Mouse (Mus musculus): ENCODE measurements around the gene Wwc2.

The Wwc2 gene

DNA sequence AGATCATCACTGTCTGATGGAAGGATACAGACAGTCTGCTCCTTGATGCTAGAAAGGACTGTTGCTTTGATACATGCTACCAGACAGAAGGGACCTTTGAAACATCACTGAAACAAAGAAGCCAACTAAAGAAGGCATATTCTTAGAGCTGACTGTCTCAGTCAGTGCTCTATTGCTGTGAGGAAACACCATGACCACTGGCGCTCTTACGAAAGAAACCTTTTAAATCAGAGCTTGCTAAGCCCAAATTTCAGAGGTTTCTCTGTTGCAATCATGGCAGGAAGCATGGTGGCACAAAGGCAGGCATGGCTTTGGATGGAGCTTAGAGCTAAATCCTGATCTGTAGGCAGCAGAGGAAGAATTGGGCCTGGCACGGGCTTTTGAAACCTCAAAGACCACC is 98.3 kb downstream of the Wwc2 start:
- no peak for DNase-seq

DNA sequence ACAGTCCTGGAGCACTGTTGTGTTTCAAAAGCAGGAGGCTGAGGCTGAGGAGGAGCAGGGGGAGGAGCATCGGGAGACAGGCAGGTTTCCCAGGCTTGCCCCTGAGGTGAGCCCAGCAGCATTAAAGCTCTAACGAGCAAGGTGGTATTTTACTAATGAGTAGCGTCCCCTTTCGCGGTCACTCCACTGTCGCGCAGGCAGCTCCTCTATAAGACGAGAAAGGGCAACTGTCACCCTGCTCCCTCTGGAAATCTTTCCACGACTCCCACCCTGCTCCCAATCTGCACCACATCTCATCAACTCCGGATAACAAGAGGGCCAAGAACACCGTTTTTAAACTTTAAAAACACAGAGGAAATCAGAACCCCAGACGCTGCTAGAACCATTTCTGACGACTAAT is 99.1 kb downstream of the Wwc2 start:
- no peak for DNase-seq

DNA sequence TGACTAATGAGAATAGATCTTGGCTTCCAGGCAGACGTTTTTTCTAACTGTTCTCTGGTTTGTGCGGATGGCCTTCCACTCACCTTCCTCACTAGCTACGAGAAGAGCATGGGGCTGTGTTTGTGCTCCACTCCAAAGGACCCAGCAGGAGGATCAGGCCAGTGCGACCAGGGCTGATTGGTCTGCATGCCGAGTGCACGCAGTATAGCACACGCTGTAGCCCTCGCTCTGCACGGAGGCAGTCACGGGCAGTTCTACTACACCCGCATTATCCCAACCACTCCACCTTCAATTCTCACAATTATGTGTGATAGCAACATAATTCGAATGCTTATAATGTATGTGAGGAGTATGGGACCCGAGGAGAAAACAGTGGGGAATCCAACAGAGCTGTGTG is 99.9 kb downstream of the Wwc2 start:
- DNase-seq: no peak

DNA sequence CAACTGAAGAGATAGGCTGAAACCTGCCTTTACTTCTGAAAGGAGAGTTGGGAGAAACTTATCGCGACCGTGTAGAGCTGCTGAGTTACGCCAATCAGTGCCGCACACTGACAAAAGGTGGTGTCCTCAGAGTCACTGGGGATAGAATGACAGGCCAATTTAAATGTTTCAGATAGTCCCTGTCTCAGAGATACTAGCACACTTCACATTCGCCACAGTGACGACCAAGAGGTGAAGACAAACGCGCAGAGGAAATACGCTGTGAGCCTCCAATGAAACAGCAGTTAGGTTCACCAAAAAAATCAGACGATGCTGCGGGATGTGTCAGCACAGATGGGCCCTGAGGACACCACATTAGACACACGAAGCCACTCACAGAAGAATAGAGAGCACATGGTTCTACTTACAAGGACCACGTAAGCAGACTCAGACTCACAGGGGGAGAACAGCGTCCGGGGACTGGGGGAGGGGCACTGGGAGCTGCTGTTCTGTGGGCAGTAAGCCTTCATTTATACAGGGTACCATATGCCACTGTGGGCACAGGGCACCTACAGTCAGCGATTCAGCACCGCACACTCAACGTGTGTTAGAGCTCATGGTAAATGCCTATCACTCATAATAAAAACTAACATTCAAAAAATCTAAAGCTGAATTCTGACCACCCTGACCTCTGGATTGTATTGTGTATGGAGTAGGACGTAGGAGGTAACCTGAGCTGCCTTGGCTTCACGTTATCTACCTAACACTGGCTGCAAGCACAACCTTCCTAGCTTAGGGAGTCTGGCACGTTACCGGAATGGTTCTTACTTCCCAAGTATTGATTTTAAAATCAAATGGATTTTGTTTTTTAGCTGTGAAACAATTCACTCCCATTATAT is 100.5 kb downstream of the Wwc2 start:
- no peak for DNase-seq

DNA sequence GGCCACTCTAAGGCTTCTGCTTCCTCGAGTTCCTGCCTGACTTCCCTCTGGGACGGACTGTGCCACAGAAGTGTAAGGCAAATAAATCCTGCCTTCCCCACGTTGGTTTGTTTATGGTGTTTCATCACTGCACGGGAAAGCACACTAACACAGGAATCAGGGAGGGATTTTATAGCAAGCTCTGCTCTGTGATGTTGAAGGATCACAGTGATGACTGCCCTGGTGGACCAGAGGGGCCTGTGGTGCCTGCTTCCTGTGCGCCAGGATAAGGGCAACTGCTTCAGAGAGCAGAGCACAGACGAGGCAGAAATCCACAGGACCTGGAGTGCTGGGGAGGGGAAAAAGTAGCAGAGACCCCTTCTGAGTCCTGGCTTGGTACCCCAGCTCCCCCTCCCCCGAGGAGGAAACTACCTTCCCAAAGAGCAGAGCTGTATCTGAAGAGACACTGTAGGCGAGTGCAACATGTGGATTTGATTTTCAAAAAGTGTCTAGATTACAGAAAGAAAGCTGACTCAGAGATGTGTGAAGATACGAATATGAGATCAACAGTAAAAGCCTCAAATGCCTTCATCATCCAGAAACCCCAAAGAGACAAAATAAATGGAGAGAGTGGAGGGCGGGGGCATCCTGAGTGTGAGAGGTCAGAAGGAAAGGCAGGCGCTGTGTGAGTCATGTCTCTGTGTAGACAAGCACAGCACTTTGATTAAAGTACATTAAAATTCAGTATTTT is 101.7 kb downstream of the Wwc2 start:
- no peak for DNase-seq

DNA sequence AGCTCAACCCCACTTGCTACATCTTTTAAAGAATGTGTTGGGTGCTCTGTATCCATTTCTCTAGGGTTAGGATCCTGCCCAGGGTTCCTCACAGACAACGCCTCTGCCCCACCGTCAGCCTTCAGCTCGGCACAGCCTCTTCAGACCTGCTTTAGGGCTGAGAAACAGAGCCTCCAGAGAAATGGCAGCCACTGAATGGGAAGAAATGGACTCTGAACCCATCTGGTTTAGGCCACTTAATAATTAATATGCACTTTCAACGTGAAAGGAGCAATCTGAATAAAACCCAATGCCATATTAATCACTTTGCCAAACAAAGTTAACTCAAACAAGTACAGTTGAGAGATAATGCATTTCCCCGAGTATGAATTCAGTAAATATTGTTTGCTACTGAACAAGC is 106.4 kb downstream of the Wwc2 start:
- DNase-seq: no peak

DNA sequence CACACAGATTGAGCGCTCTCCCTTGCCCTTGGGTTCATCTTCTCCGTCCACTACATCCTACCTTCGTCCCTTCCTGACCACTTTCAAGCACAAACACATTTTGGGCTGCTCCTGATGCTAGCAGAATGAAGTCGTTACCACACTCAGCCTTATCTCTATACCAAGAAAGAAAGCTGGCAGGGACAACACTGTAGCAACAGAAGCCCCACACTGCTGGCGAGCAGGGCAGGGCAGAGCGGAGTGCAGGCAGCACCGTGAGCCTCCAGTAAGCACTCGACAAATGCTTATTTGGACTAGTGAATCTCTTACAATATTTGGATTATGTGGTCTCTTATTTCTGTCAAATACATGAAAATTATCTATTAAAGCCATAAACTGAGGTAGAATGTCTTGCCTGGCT is 107.0 kb downstream of the Wwc2 start:
- no peak for DNase-seq

DNA sequence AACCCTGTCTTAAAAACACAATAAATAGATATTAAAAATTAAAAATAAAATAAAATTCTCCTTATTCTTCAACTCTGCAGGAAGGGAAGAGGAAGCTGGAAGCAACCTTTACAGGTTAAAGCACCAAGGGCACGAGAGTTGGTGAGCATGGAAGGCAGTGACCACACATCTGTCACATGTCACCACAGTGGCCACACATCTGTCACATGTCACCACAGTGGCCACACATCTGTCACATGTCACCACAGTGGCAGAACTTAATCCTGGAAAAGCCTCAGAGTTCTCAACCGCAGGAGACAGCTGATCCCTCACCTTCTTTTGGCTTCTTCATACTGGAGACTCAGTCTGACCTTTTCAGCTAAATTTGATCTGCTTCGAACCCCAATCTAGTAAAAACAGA is 112.2 kb downstream of the Wwc2 start:
- DNase-seq: no peak

DNA sequence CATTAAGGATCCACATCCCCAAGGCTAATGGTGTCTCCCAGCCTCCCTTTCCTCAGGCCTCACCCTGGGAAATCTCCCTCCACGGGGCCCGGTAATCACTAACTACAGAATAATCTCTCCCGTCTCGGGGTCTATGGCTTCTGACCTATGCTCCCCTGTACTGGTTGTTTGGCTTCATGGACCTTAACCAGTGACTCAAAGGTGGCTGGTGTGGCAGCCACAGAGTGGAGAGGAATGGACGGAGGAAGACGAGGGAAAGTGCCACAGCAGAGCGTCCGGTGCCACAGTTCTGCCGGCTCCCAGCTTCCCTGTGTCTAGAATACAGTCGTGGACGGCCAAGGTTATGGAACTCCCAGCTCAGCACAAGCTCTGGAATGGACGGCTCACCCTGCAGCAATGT is 114.9 kb downstream of the Wwc2 start:
- DNase-seq: no peak

DNA sequence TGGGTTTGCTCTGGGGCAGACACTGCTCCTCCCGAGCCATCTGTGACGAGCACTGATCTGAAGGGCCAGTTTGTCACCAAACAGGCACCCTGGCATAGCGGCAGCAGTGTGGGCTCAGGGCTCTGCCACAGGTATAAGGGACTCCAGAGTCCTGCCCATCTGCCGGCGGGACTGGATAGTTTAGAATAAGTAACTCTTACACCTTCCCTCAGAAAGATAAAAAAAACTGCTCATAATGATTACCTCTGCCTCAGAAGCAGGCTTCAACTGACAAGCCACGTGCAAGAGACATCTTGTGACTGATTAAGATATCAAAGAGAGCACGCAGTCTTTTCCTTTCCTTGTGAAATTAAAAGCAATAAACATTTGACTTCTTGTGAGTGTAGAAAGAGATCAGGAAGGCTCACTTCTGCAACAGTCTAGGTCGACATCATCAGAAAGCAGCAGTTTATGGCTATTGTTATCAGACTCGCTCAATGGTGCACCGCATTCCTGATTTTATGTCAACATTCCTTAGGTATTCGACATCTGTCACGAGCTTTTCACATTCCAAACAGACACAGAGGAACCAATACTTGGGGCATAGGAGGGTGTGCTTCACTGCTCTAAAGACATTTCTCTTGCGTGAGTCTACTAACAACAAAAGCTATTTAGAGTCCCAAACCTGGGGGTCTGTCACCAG is 116.1 kb downstream of the Wwc2 start:
- DNase-seq: no peak

DNA sequence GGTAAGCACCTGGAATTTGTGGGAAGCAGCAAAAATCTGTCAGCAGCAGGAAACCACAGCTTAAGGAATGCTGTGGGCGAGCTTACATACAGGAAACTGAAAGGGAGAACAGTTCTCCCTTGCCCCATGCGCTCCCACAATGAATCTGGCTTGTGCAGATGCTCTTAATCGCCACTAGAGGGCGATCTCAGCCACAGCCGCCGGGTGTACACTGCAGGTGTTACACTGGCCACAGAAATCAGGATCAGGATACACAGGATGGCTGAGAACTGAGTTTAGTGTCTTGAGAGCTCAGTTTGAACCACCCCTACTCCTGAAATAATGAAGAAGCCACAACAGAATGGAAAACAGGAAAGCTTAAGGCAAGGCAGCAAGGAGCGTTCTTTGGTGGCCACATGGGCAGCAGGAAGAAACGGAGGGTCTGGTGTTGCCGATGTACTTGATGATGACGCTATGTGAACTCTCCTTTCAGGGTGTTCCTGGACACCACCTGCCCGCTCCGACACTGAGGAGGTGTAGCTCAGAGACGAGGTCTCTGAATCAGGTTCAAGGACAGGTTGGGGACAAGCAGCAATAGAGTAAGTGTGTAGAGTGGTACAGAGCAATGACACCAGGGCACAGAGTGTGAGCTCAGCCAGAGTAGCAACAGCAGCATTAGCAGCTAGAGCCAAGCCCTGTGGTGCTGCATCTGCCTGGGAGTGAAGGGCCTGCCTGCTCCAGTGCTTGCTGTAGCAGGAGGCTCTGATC is 118.2 kb downstream of the Wwc2 start:
- DNase-seq: peak; percentile 56

DNA sequence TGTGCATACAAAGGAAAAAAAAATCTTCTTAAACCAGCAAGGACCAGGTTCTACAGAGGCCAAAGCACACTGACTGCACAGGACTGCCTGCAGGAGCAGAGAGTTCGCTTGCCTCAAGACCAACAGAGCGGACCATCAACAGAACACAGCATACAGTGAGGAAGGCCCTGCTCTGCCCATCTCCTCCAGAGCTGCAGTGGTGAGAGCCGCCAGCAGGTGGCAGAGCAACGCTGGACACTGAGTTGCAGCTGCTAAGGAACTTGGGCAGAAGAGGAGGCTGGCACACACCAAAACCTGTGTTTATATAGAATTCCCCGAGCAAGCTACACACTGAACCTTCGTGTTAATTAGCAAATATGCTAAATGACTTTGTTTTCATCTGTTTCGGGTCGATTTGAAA is 123.7 kb downstream of the Wwc2 start:
- DNase-seq: peak; percentile 93

DNA sequence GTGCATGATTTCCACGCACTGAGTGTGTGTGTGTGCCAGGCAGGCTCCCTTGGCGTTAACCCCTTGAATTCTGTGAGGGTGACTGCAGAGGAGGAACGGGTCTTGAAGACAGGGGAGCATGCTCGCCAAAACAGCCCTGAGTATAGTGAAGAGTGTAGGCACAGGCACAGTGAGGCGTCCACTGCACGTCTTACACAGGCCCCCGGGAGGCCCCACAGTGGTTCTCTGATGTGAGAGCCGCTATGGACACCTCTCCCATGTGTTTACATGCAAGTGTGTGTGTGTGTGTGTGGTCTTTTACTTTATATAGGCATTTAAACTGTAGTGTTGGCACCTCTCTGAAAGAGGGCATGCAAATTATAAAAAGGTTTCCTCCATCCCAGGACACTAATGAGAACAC is 124.2 kb downstream of the Wwc2 start:
- no peak for DNase-seq

DNA sequence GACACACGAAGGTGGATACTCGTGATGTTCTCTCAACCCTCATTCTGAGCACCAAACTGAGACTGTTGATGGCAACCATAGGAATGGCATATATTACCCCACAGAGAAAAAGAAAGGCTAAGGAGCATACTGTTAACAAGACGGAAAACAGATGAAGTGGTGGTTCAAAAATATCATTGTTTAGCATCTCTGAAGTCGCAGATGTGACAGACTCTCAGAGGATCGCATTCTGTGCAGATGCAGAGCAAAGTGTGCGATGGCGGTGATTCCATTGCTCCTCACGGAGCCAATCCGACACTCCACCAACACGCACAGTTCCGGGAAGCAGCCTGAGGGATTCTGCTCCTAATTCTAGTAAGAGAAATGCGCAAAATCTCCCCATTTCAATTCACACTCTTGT is 131.5 kb downstream of the Wwc2 start:
- DNase-seq: no peak

DNA sequence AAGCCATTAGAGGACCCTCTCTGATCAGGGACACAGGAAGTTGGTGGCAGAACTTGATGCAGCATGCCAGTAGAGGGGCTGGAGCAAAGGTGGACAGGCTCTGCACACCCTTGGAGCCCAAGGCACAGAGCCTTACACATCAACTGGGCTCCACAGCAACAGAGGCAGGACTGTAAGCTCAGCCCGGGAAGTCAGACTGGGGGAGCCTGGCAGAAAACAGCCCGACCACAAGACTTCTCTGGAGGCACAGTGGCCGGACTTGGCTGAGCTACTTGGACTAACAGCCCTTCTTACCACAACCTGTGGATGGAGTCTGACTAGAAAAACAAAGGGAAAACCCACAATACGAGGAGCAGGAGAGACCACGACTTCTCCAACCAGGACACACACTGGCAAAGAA is 137.4 kb downstream of the Wwc2 start:
- DNase-seq: no peak

DNA sequence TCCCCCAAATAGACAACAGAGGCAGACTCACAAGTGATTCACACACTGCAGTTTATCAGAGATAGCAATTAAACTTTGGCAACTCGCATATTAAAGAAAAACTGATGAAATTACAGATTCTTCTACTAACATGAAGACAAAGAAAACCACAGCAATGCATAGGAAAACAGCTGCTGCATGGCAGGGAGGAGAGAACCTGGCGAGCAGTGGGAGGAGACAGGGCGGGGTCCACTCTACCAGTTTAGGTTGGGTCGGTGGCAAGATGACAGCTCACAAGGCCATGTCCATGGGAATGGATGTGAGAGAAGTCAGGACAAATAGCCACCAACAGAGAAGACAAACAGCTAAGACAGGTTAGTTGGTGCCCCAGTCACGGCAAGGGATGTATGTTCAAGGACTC is 138.0 kb downstream of the Wwc2 start:
- no peak for DNase-seq

DNA sequence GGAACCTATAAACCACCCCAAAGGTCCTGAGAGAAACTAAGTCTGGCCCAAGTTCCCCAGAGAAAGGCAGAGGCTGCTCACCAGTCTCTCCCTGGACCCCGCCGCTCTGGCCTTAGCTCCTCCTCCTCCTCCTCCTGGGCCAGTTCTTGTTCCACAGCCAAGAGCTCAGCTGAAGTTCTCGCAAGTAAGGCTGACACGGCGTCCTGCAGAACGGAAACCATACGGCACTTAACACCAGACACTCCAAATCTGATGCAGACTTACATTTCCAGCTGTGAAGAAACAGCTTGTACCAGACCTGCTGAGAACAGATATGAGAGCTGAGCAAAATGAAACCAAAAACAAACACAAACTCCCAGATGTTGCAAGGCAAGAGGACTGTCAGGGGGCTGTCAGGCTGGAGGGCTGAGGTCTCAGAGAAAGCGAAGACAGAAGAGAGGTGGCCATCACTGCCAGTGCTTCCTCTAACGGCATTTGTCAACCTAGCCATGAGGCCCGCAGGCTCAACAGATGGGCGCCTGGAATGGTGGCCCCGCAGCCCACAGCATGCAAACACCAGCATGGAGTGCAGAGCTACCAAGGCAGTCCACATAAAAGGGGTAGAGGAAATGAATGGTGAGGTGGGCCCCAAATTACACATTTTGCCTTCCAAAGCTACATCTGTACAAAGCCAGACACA is 138.8 kb downstream of the Wwc2 start:
- peak; percentile 75 for DNase-seq

DNA sequence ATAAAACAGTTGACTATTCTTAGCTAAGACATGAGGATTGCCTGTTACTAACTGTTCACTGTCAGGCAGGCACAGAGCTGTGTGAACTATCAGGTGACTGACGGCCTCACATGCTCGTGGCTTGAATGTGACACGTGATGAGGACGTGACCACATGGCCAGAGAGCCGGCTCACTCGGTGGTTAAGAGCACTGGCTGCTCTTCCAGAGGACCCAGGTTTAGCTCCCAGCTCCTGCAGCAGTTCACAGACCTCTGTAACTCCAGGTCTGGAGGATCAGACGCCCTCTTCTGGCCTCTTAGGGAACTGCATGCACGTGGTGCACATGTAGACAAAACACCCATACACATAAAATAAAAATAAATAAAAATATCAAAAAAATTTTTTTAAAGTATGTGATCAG is 140.9 kb downstream of the Wwc2 start:
- peak; percentile 39 for DNase-seq

DNA sequence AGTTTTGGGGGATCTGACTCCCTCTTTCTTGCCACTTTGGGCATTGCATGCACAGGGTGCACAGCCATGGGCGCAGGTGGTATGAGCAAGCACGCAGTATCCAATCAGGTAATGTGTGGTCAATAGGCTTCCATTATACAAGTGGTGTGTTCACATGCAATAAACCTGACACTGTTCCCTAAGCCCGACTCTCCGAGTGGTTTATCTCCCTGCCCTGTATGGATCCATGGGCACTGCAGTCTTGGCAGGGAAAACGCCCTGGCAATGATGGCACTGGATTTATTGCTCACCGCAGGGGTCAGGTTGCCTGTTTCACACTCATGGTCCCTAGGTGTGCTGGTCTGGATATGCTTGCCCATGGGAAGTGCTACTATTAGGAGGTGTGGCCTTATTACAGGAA is 142.8 kb downstream of the Wwc2 start:
- DNase-seq: no peak

DNA sequence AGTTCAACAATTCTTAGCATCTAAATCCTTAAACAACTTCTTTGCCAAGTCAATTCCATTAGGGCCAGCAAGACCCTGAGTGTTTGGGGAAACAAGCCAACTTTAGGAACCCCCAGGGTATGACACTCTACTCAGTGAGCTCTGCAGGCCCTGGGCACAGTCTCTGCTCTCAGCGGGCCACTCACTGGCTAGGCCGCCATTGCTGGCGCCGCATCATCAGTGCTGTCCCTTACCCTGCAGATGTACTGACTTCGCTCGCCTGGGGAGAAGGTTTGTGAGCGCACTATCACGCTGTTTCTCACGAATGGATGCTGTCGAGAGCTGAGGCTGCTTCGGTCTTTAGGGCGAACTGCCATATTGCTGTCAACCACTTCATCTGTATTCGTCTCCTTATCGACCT is 143.6 kb downstream of the Wwc2 start:
- DNase-seq: no peak

DNA sequence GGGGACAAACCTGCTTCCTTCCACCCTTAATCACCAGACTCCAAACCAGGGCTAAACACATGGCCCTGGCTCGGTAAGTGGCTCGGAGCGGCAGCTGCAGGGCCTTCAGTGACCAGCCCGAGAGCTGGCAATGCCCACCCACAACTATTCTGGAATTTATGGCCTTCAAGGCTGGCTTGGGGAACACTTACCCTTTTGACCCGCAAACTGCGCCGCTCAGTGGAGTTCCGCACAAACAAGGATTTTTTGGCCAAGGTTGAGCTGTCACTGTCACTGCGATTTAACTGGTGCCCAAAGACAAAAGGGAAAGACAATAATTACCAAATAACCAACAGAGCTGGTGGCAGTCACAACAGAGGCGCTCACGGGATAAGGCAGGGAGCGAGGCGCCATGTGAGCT is 144.8 kb downstream of the Wwc2 start:
- no peak for DNase-seq

DNA sequence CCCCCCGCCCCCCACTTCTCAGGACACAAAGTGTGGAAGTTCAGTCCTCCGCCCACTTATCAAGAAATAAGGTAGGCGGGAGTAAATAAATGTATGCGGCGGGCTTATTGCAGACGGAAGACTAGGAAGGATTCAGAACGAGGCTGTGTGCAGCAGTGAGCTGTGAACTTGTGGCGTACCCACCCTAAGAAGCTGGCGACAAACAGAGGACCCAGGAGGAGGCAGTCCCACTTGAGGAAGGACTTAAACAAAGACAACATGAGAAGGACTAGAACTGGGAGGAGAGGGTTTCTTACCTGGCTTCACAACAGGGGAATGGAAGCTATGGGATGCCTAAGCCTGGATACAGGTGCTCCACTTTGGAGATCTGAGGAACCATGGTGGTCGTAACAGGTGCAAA is 147.1 kb downstream of the Wwc2 start:
- no peak for DNase-seq

DNA sequence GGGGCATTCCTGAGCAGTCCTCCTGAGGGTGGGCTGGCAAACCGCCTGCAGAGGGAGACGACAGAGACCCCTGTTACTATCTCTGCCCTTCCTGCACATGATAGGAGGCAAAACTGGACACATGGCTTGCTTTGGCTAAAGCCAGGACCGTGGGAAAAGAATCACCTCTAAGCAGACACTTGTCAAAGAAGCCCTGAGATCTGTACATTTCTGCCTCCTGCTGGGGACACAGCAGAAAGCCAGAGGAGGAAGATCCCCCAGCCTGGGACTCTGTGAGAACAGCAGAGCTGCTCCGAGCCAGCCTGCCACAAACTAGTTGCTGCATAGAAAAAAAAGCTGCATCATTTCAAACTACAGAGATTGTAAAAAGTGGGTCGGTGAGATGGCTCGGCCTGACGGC is 147.7 kb downstream of the Wwc2 start:
- DNase-seq: no peak
